ENCODE assay signal across 21 mouse cellular contexts in the genomic region with DNA sequence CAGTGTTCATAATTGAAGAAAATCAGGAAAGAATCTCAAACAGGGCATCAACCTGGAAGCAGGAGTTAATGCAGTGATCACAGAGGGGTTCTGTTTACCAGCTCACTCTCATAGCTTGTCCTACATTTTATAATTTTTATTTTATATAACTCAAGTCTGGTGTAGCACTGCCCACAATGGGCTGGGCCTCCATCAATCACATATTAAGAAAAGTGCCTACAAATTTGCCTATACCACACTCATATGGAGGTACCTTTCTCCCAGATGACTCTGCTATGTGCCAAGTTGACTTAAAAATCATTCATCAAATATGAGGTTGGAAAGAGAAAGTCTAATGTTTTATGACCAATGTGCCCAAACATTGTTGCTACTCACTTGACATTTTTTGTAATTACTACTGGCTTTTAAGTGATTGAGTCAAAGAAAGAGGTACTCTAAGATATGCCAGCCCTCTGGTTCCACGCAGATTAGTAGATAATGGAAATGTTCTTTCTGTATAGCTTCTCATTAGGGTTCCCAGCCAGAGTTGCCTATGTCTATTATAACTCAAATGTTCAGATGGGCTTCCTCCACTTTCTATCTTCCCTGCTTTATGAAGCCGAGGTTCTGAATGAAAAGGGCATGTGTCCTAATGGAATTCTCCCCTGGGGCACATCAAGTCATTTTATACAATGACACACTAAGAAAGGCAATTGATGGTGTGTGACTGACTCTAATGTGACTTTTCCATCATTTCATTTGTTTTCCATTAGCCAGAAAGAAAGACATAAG.
A peak's percentile ranks its signal among the peaks of the same experiment; 100 is the strongest.
DNase-seq lines count a peak whose midpoint lies in the region; ATAC-seq and TF ChIP-seq lines count a peak whose summit lies in the region.
"Had no signal": no experiment of that assay in that cellular context is flagged by ENCODE, and none has a peak within 500 bp of the region (broad histone marks: within the 10 kb centered on the region; RNA-seq: fewer than 3 reads in every experiment).

No protein-coding gene starts in this region.

- no peak overlapping the region for H3K9ac ChIP-seq in forebrain, embryonic 12.5 days
- H3K9ac ChIP-seq in forebrain, embryonic 13.5 days, result no peak overlapping the region
- no peak overlapping the region for H3K9ac ChIP-seq in hindbrain, postnatal 0 days (replicated peaks; ENCODE audit: low read length)
- H3K9ac ChIP-seq: embryonic facial prominence, embryonic 15.5 days; midbrain, embryonic 12.5 days; stomach, embryonic 15.5 days had no signal

- 46% methylated on average over 2 of the region's 2 CpGs for WGBS in forebrain, embryonic 12.5 days
- WGBS in forebrain, embryonic 13.5 days, result 40% methylated on average over 2 of the region's 2 CpGs
- WGBS in hindbrain, postnatal 0 days, result 22% methylated on average over 2 of the region's 2 CpGs

- no peaks in the 10 kb centered on the region for H3K36me3 ChIP-seq in forebrain, embryonic 12.5 days (replicated peaks)
- H3K36me3 ChIP-seq in forebrain, embryonic 13.5 days (ENCODE audit: poor library complexity, severe bottlenecking), result no peaks in the 10 kb centered on the region
- H3K36me3 ChIP-seq in hindbrain, postnatal 0 days (ENCODE audit: insufficient read depth, low read length), result no peaks in the 10 kb centered on the region
- H3K36me3 ChIP-seq: embryonic facial prominence, embryonic 15.5 days; heart, embryonic 10.5 days; midbrain, embryonic 12.5 days; stomach, embryonic 15.5 days had no signal

- intact Hi-C loops in heart, postnatal 14 days (cut with DNase I), result no loop called here

- H3K4me2 ChIP-seq in forebrain, embryonic 12.5 days, result no peak overlapping the region
- H3K4me2 ChIP-seq in forebrain, embryonic 13.5 days, result no peak overlapping the region
- no peak overlapping the region for H3K4me2 ChIP-seq in hindbrain, postnatal 0 days (ENCODE audit: low read depth, low read length)
- H3K4me2 ChIP-seq: embryonic facial prominence, embryonic 15.5 days; midbrain, embryonic 12.5 days; stomach, embryonic 15.5 days had no signal

- no peaks in the 10 kb centered on the region for H3K4me1 ChIP-seq in forebrain, embryonic 12.5 days
- H3K4me1 ChIP-seq in forebrain, embryonic 13.5 days, result no peaks in the 10 kb centered on the region
- H3K4me1 ChIP-seq in hindbrain, postnatal 0 days (ENCODE audit: insufficient read depth, low read length), result no peaks in the 10 kb centered on the region
- H3K4me1 ChIP-seq: embryonic facial prominence, embryonic 15.5 days; heart, embryonic 10.5 days; midbrain, embryonic 12.5 days; stomach, embryonic 15.5 days had no signal

- H3K27ac ChIP-seq in forebrain, embryonic 12.5 days, result no peak overlapping the region
- H3K27ac ChIP-seq in forebrain, embryonic 13.5 days, result no peak overlapping the region
- no peak overlapping the region for H3K27ac ChIP-seq in hindbrain, postnatal 0 days
- H3K27ac ChIP-seq: embryonic facial prominence, embryonic 15.5 days; heart, embryonic 10.5 days; macrophage; midbrain, embryonic 12.5 days; stomach, embryonic 15.5 days had no signal

- 0 out of 2 replicates have a peak, but pooled peaks have one; percentile 11 for ATAC-seq in forebrain, embryonic 12.5 days (ENCODE audit: low FRiP score)
- no peak for ATAC-seq in forebrain, embryonic 13.5 days
- ATAC-seq in hindbrain, postnatal 0 days, result no peak
- ATAC-seq: forebrain, embryonic 16.5 days; intestine, embryonic 16.5 days had no signal

- H3K9me3 ChIP-seq in forebrain, embryonic 12.5 days, result no peaks in the 10 kb centered on the region
- no peaks in the 10 kb centered on the region for H3K9me3 ChIP-seq in forebrain, embryonic 13.5 days (replicated peaks)
- H3K9me3 ChIP-seq in hindbrain, postnatal 0 days (ENCODE audit: low read length), result no peaks in the 10 kb centered on the region
- H3K9me3 ChIP-seq: embryonic facial prominence, embryonic 15.5 days; heart, embryonic 10.5 days; midbrain, embryonic 12.5 days; stomach, embryonic 15.5 days had no signal

- H3K27me3 ChIP-seq in forebrain, embryonic 12.5 days, result no peaks in the 10 kb centered on the region
- no peaks in the 10 kb centered on the region for H3K27me3 ChIP-seq in forebrain, embryonic 13.5 days
- no peaks in the 10 kb centered on the region for H3K27me3 ChIP-seq in hindbrain, postnatal 0 days (ENCODE audit: insufficient read depth, low read length)
- H3K27me3 ChIP-seq: embryonic facial prominence, embryonic 15.5 days; midbrain, embryonic 12.5 days; stomach, embryonic 15.5 days had no signal

- TF ChIP-seq CTCF in hindbrain, postnatal 0 days (IDR thresholded peaks at IDR 0.05; ENCODE audit: low read depth), result no peak

- DNase-seq in retina, postnatal 1 day, result peak; percentile 25
- no peak for DNase-seq in retina, embryonic 14.5 days (ENCODE audit: low spot score)
- DNase-seq in hindbrain, postnatal 0 days (ENCODE audit: low spot score), result peak; percentile 9
- no peak for DNase-seq in adipocyte (ENCODE audit: low spot score)
- DNase-seq in heart, postnatal 14 days, result no peak
- DNase-seq: adrenal gland, postnatal 25 days; cerebellum, adult 11 months; cerebellum, adult 9-11 months; gastrocnemius, postnatal 10 days; kidney, postnatal 25 days; layer of hippocampus, postnatal 36 days; thymus, postnatal 36 days had no signal

- no peak overlapping the region for H3K4me3 ChIP-seq in forebrain, embryonic 12.5 days (replicated peaks)
- no peak overlapping the region for H3K4me3 ChIP-seq in forebrain, embryonic 13.5 days
- H3K4me3 ChIP-seq in hindbrain, postnatal 0 days (ENCODE audit: low read length), result no peak overlapping the region
- H3K4me3 ChIP-seq: embryonic facial prominence, embryonic 15.5 days; heart, embryonic 10.5 days; midbrain, embryonic 12.5 days; stomach, embryonic 15.5 days had no signal

Comparison
In these comparisons a context has a peak if more than half of its experiments do, and no peak if none do; other contexts are left out.
1. DNase-seq: peak in retina, postnatal 1 day (single experiment) and hindbrain, postnatal 0 days (single experiment); none in retina, embryonic 14.5 days (single experiment), adipocyte (single experiment) and heart, postnatal 14 days (0 of 2).